Mouse (Mus musculus): ENCODE data around the gene Myh15. TPM values are rescaled to one million over a fixed set of nuclear protein-coding genes. Genes with fewer than 3 reads are reported as not detected.
"Not testable (repeated sequence)": the region's sequence is repeated elsewhere in the genome, so short reads cannot be mapped to it uniquely, and the experiment has no call there.

The Myh15 gene
- total RNA-seq, 2 experiments from 2014 or later: not detected

DNA sequence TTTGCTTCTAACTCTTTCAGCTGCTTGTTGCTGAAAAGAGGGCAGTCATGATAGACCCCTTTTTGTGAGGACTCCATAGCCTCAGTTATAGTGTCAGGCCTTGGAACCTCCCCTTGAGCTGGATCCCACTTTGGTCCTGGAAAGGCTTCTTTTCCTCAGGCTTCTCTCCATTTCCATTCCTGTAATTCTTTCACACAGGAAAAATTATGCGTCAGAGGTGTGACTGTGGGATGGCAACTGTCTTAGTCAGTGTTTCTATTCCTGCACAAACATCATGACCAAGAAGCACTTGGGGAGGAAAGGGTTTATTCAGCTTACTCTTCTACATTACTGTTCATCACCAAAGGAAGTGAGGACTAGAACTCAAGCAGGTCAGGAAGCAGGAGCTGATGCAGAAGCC is 186.2 kb downstream of the Myh15 start:
- intact Hi-C loops (cut with DNase I; ENCODE audit: low total_unique reads); DNase-seq: not testable (repeated sequence)

Other genes with a start within 250 kb of the Myh15 start
- gene Retnlb, start 240.6 kb upstream of the Myh15 start, total RNA-seq (2021): not detected
- 1 to 10 TPM; 2.8 to 5.6 TPM for gene Retnla, start 214.9 kb upstream of the Myh15 start, total RNA-seq (2021)
- not detected for gene Retnlg, start 184.9 kb upstream of the Myh15 start, total RNA-seq (2021)
- gene Dzip3, start 63.3 kb upstream of the Myh15 start, total RNA-seq (2021): 1 to 10 TPM; 5.1 to 5.2 TPM
- 1 to 10 TPM; 2.1 to 2.4 TPM for gene Cip2a, start 63.3 kb upstream of the Myh15 start, total RNA-seq (2021)

Data from gastrocnemius, postnatal 14 days (tissue).